Mouse (Mus musculus) natural killer cell, adult 2 months (primary cell): ENCODE measurements around the gene Gzmf.
A peak's percentile ranks its signal among the peaks of the same experiment; 100 is the strongest.
"Not testable (repeated sequence)": the region's sequence is repeated elsewhere in the genome, so short reads cannot be mapped to it uniquely, and the experiment has no call there.

Experiments used
- DNase-seq, 2 experiments: peaks; one replicate each; pipeline ENCODE4 v3.0.0; 2022; ENCODE audit warnings: low spot score in 2 of 2

Gzmf gene

DNA sequence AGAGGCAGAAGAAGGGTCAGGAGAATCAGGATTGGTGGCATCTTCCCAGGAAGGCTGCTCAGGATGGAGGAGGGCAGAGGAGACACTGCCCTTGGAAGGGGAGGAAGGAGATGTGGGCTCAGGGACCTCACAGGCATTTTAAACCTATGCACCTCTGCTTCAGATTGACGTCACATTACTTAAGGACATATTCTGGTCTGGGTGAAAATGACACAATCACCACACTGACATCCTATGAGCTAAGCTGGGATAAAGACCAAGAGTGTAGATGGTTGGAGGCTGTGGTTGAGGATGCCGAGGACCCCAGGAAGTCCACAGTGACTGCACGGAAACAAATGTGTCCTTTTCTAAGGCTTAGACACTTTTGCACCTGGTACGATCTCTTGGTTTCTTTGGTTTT is at the start of gene Gzmf:
TSS of gene Gzmf (minus strand) at position 101 of the 400 bp plus-strand sequence.
- no peak for DNase-seq

DNA sequence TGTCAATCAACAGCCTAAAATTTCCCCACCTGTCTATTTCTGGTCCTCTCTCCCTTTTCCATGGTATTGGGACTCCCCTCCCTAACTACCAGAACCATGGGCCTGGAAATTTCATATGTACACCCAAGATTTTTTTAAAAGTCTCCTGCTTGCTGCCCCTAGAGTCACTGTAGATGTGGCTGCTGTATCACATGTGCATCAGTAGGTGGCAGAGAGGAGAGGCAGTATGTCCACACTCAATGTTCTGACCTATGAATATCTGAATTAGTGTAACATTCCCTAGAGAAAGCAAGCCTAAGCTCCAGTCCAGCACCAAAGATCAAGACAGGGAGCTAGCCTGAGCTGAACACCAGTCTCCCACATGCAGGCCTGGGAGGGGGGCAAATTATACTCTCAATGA is 29.2 kb upstream of the Gzmf start:
- DNase-seq: peak in 1 of 2 experiments; percentile 18

DNA sequence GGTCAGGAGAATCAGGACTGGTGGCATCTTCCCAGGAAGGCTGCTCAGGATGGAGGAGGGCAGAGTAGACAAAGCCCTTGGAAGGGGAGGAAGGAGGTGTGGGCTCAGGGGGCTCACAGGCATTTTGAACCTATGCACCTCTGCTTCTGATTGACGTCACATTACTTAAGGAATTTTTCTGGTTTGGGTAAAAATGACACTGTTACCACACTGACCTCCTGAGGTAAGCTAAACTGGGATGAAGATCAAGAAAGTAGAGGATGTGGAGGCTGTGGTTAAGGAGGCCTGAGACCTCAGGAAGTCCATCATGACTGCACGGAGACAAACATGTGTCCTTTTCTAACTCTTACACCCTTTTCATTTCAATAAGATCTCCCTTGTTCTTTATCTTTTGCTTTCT is 23.3 kb upstream of the Gzmf start, which contains the start of gene Gzmc:
TSS of gene Gzmc (minus strand) at position 101 of the 400 bp plus-strand sequence.
- no peak for DNase-seq

DNA sequence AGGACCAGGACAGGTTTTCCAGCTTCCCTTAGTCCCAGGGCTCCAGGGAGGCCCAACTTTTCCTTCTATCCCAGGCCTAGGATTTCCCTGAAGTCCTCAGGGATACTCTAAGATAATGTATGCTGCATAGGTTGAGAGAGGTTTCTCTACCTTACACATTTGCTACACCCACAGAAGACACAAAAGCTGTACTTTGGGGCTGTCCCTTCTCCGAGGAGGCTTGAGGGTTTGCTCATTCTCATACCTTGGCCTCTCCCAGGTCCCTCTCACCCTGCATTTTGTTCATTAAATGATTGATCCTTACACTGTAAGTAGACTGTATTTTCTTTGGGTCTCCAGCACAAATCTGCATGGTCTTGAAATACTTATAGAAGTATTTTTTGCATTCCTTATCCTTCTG is 5.6 kb downstream of the Gzmf start:
- no peak for DNase-seq

DNA sequence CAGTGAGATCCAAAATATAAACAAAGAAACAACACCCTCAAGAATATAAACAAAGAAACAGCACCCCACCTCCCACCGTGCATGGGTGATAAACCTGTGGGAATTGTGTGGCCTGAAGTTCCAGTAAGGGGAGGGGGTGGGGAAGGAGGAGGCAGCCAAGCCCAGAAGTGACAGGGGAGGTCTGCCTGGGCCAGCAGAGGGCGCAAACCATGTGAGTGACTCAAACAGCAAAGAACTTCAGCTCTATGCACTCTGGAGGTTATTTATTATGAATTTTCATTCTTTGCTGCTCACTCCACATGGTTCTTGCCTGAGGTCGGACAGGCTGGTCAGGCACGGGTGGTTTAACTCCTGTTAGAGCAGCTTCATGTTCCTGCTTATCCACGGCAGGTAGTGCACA is 6.2 kb downstream of the Gzmf start:
- DNase-seq: peak; percentile 35 to 37

DNA sequence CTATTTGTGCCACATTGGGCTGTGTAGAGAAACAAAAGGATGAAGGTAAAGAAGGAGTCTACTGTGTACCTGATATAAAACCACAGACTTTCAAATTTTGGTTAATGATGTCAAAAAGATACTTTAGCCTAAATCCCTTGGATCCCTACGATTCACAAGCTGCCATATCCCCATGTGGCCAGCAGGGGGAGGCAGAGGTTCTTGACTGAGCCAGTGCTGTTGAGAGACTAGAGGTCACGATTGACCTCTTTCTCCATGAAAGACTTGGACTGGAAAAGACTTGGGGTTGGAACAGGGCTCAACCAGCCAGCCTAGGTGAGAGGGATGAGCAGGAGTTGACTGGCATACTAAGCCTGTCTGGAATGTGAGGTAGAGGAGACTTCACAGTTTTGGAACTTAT is 7.2 kb downstream of the Gzmf start:
- DNase-seq: peak; percentile 64 to 67

DNA sequence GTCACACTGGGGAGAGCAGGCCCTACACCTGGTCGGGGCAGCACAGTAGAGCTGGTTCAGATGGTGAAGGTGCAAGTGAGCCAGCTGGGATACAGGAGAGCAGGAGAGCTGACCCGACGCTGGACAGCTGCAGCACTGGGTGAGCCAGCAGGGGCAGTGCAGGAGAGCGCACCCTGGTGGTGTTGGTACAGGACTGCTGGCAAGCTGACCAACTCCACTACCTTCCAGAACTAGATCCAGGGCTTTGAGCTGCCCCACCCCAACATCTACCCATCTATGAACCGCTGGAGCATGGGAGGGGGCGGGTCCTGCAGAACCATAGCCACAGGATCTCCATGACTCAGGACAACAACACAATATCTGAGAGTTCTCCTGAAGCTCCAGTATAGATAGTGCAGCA is 24.3 kb downstream of the Gzmf start:
- DNase-seq: no peak

DNA sequence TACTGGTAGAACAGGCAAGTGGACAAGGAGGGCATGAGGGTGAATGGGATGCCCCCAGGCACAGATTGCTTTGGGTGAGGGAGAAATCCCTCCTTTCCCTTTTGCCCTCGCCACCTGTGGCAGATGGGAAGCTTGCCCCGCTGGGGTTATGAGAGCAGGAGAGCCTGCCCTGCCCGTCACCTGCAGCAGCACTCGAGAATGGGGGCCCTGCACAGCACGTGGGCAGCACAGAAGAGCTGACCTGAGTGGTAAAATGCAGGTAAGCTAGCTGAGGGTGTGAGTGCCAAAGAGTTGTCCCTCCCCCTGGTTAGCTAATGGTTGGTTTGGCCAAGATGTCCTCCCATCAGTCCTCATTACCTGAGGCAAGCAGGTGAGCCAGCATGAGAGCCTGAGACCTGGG is 24.7 kb downstream of the Gzmf start:
- no peak for DNase-seq

DNA sequence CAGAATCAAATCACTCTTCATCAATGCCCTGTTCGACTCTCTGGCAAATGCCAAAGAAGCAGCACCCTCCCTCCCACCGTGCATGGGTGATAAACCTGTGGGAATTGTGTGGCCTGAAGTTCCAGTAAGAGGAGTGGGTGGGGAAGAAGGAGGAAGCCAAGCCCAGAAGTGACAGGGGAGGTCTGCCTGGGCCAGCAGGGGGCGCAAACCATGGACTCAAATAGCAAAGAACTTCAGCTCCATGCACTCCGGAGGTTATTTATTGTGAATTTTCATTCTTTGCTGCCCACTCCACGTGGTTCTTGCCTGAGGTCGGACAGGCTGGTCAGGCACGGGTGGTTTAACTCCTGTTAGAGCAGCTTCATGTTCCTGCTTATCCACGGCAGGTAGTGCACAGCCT is 33.6 kb downstream of the Gzmf start:
- DNase-seq: peak; percentile 19 to 33

DNA sequence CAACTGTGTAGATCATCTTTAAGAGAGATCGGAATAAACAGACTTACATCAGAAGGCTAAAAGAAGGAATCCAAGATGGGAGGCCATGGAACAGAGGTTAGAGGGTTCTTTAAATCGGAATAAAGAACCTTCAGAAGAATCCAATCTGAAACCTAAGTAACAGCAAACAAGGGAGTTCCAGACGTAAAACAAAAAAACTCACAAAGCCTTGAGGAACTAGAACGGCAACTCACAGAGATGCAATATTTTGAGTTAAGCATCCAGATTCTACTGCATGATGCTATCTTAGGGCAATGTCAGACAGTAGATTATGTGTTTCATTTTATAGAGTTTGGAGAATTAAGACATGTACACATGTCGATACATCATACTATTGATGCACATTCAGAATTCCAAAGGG is 36.7 kb downstream of the Gzmf start, which contains the start of gene Gzmn:
TSS of gene Gzmn (minus strand) at position 101 of the 400 bp plus-strand sequence.
- DNase-seq: no peak

DNA sequence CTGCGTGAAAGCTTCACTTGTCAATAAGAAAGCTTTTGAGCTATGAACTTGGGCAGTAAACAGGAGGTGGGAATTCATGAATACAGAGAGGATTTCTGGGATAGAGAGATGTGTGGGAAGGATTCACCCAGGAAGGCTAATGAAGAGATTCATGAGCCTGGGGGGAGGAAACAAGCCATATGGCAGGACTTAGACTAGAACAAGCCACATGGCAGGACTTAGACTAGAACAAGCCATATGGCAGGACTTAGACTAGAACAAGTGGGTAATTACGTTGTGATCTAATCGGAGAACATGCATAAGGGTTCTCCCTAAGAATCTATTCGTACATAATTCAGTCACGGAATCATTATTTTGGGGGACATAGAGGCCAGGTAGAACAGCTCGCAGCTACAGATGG is 37.8 kb downstream of the Gzmf start:
- DNase-seq: no peak

DNA sequence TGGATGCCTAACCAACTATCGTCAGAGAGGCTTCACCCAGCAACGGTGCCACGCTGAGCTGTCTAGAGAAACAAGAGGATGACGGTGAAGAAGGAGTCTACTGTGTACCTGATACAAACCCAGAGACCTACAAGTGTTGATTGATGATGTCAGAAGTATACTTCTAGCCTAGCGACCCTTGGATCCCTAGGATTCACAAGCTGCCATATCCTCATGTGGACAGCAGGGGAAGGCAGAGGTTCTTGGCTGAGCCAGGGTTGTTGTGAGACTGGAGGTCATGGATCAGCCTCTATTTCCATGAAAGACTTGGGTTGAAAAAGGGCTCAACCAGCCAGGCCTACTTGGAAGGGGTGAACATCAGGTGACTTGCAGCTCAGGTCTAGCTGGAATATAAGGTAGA is 38.5 kb downstream of the Gzmf start:
- no peak for DNase-seq

DNA sequence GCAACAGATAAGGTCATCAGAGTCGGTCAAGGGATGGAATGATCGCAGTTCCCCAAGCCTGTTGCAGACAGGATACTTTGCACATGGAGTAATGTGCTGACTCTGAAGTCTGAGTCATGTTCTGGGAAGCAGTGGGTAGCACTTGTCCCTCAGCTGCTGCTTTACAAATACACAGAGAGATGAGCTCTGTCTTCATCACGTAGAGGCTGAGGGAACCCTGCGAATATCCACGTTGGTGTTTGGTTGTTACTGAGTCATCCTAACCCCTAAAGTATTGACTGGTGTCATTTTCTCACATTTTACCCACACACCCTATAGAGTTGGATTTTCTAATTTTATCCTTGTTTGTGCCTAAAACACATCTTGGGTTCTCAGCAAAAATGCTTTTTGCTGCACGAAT is 43.2 kb downstream of the Gzmf start:
- no peak for DNase-seq

DNA sequence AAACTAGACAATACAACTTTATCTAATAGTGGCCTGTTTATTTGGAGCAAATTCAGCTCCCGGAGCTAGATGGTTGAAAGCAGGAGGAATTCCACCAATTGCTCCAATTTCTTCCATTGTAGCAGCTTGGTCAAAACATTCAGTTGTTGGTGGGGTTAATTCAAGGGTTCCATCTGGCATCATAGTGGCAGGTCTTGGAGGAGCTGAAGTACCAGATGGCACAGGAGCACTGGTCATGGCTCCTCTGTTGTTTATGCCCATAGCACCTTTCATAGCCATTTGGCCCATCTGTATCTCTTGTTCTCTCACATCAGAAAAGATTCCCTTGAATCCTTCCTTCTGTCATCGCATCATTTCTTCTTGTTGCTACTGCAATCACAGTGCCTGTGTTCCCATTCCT is 49.1 kb downstream of the Gzmf start:
- no peak for DNase-seq

DNA sequence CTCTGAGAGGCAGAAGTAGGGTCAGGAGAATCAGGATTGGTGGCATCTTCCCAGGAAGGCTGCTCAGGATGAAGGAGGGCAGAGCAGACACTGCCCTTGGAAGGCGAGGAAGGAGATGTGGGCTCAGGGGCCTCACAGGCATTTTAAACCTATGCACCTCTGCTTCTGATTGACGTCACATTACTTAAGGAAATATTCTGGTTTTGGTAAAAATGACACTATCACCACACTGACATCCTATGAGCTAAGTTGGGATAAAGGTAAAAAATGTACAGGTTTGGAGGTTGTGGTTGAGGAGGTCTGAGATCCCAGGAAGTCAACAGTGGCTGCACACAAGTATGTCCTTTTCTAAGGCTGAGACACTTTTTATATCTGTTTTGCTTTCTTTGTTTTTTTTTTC is 51.7 kb downstream of the Gzmf start, which contains the start of gene Gzmg:
TSS of gene Gzmg (minus strand) at position 101 of the 400 bp plus-strand sequence.
- DNase-seq: not testable (repeated sequence)

DNA sequence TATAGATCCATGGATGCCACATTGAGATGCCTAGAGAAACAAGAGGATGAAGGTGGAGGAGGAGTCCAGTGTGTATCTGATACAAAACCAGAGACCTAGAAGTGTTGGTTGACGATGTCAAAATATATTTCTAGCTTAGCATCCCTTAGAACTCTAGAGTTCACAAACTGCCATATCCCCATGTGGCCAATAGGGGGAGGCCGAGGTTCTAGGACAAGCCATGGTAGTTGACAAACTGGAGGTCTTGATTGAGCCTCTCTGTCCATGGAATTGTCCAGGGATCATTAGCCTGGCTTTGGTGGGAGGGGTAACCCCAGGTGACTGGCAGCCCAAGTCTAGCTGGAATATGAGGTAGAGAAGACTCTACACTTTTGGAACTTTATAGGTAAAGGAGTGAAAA is 55.9 kb downstream of the Gzmf start:
- no peak for DNase-seq
